8 mouse cellular contexts compared by ENCODE assay signal in genomic region chr4:86651686-86652384, GRCm38 (mm10). TPM values are rescaled to one million over a fixed set of nuclear protein-coding genes. Genes with fewer than 3 reads are reported as not detected.
A peak's percentile ranks its signal among the peaks of the same experiment; 100 is the strongest.
DNase-seq lines count a peak whose midpoint lies in the region; ATAC-seq and TF ChIP-seq lines count a peak whose summit lies in the region.

No protein-coding gene starts in this region.

- TF ChIP-seq CTCF in E14TG2a.4 (conservative IDR thresholded peaks at IDR 0.05; ENCODE audit: low read length) = peak; percentile 70

- H3K9me3 ChIP-seq in kidney, embryonic 14.5 days (ENCODE audit: control insufficient read depth, low read length) = no peaks in the 10 kb centered on the region
- peaks cover 11% of the 10 kb centered on the region for H3K9me3 ChIP-seq in E14TG2a.4 (ENCODE audit: low read length)

- H3K9ac ChIP-seq in kidney, embryonic 14.5 days (ENCODE audit: low read depth, low read length) = no peak overlapping the region

- 72% methylated on average over 10 of the region's 10 CpGs for WGBS in kidney, embryonic 14.5 days

- ATAC-seq in kidney, embryonic 14.5 days (ENCODE audit: low FRiP score, low TSS enrichment) = no peak
- ATAC-seq in megakaryocyte, adult 5-6 weeks (ENCODE audit: poor library complexity, severe bottlenecking) = peak; percentile 73

- H3K27ac ChIP-seq in kidney, embryonic 14.5 days (ENCODE audit: low read depth, low read length) = no peak overlapping the region

- H3K36me3 ChIP-seq in kidney, embryonic 14.5 days (ENCODE audit: control insufficient read depth, insufficient read depth, low read length) = peaks cover 4% of the 10 kb centered on the region; the same call in 1 of the 2 replicates
- H3K36me3 ChIP-seq in E14TG2a.4 (ENCODE audit: insufficient read depth, low read length) = peaks cover 3% of the 10 kb centered on the region

- no peaks in the 10 kb centered on the region for H3K27me3 ChIP-seq in kidney, embryonic 14.5 days (ENCODE audit: control insufficient read depth, insufficient read depth, low read length)
- no peaks in the 10 kb centered on the region for H3K27me3 ChIP-seq in E14TG2a.4 (ENCODE audit: insufficient read depth, low read length)

- no peak overlapping the region for H3K4me2 ChIP-seq in kidney, embryonic 14.5 days (replicated peaks; ENCODE audit: low read depth, low read length)

- intact Hi-C loops in left cerebral cortex, postnatal 25 days (cut with DNase I) = loop anchor here (1.0 kb wide), 1 partner anchor 43 kb away; no protein-coding TSS in a partner anchor

- no peaks in the 10 kb centered on the region for H3K4me1 ChIP-seq in kidney, embryonic 14.5 days (ENCODE audit: control insufficient read depth, insufficient read depth, low read length)
- no peaks in the 10 kb centered on the region for H3K4me1 ChIP-seq in E14TG2a.4 (replicated peaks; ENCODE audit: low read depth, low read length)

- H3K4me3 ChIP-seq in kidney, embryonic 14.5 days (ENCODE audit: low read length) = no peak overlapping the region
- no peak overlapping the region for H3K4me3 ChIP-seq in E14TG2a.4 (replicated peaks; ENCODE audit: low read length)

- DNase-seq in kidney, adult 9 months = peak; percentile 18
- DNase-seq in cerebellum, postnatal 10 days = peak; percentile 41 to 71
- DNase-seq in spleen, postnatal 36 days (ENCODE audit: low spot score in 2 of 2) = no peak
- DNase-seq in right cerebral cortex, postnatal 25 days = no peak
- DNase-seq in left cerebral cortex, postnatal 25 days (ENCODE audit: low spot score in 2 of 2) = no peak

RNA-seq across cellular contexts. Expression of gene Plin2, which starts 18.0 kb away (rescaled TPM):
- polyA plus RNA-seq in kidney, embryonic 14.5 days (2014; fragmentation: Nextera tagmentation; extraction: Ambion mirVana) = 50.4 and 56.5 TPM in 2 replicates
- 124 and 127 TPM in 2 replicates for total RNA-seq in megakaryocyte, adult 5-6 weeks (2015)
- 187 and 216 TPM in 2 replicates for total RNA-seq in megakaryocyte, adult 5-6 weeks (2017)
- total RNA-seq in left cerebral cortex, postnatal 25 days (2021) = 10 to 100 TPM; 10.8 to 12.3 TPM

RNA-seq across cellular contexts. Expression of gene Haus6, which starts 40.0 kb away (rescaled TPM):
- polyA plus RNA-seq in kidney, embryonic 14.5 days (2014; fragmentation: Nextera tagmentation; extraction: Ambion mirVana) = 17.4 and 27.7 TPM in 2 replicates
- 11.8 and 13.7 TPM in 2 replicates for total RNA-seq in megakaryocyte, adult 5-6 weeks (2015)
- total RNA-seq in megakaryocyte, adult 5-6 weeks (2017) = 17.6 and 17.8 TPM in 2 replicates
- total RNA-seq in left cerebral cortex, postnatal 25 days (2021) = 1 to 10 TPM; 6.7 to 9.0 TPM

Comparison
In these comparisons a context has a peak if more than half of its experiments do, and no peak if none do; other contexts are left out.
1. DNase-seq: peak in kidney, adult 9 months (single experiment) and cerebellum, postnatal 10 days (2 of 2); none in spleen, postnatal 36 days (0 of 2), right cerebral cortex, postnatal 25 days (single experiment) and left cerebral cortex, postnatal 25 days (0 of 2).
2. RNA of gene Plin2, which starts 18.0 kb away (total RNA-seq): 124 to 216 TPM in megakaryocyte, adult 5-6 weeks; 10.8 to 12.3 TPM in left cerebral cortex, postnatal 25 days; every median in the first group is over 4 times any median in the second.